Mouse (Mus musculus) embryonic fibroblast, embryonic 13.5 days (primary cell): Measurements from ENCODE around the gene Ly6g5c.

Experiments
- CTCF ChIP-seq: IDR thresholded peaks from 2 replicates; pipeline ENCODE4 v1.5.1; 2011; ENCODE audit warnings: mild to moderate bottlenecking, control low read depth, low read length, moderate library complexity, borderline replicate concordance; ENCODE audit not compliant: insufficient read depth
- POLR2A ChIP-seq: IDR thresholded peaks from 2 replicates; pipeline ENCODE4 v1.6.1; 2011; ENCODE audit warnings: low read depth, mild to moderate bottlenecking, control low read depth, low read length, moderate library complexity

DNA sequence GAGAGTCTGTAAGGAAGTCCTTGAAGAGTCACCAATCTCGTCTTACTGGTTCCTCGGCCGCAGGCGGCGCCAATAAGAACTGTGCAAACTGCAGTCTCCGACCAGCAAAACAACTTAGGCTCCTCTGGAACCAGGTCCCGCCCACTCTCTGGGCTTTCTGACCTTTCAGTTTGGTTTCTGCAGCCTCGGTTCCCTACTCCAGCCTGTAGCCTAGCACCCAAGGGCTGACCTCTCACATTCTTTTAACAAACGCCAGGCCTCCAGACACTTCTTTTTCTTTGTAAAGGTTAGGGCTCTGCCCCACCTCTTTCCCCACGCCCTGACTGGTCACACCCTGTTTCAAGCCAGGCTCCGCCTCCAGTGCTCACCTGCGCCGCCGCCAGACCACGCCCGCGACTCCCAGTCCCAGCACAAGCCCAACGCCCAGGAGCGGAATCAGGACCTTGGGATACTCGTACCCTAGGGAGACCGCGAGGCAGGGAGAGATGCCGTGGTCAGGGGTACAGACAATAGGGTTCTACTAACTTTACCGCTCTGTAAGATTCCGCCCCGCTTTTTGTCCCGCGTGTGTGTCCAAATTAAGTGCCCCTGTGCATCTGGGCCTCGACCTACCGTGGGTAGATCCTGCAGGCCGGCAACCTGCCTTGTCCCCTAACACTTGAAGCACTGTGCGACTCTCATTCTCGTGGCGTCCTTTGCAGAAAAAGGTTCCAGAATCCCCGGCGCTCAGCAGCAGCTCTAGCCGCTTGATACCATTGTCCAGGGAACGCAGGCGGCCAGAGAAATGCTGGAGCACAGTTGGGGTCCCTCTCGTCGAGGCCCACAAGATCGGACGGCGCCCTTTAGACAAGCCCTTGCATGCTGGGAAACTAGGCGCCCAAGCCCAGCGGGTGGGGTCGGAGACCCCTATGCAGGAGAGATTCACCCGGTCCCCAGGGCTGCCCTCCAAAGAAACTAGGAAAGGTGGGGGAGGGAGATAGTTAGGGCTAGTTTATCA is 42.8 kb upstream of the Ly6g5c start, which contains the start of gene Ly6g6c:
- TF ChIP-seq CTCF: no peak
- TF ChIP-seq POLR2A: no peak
